Comparison of ENCODE assay signal across 16 mouse cellular contexts in genomic region chr12:85550435-85550834, GRCm38 (mm10). TPM values are rescaled to one million over a fixed set of nuclear protein-coding genes. Genes with fewer than 3 reads are reported as not detected.
"Had no signal": no experiment of that assay in that cellular context is flagged by ENCODE, and none has a peak within 500 bp of the region (broad histone marks: within the 10 kb centered on the region; RNA-seq: fewer than 3 reads in every experiment).

No protein-coding gene starts in this region.

- H3K27ac ChIP-seq: kidney, postnatal 0 days; limb, embryonic 10.5 days; limb, embryonic 13.5 days; liver, embryonic 12.5 days; liver, embryonic 15.5 days; macrophage; midbrain, embryonic 12.5 days; midbrain, embryonic 15.5 days; neural tube, embryonic 13.5 days had no signal

- ATAC-seq: intestine, embryonic 16.5 days; liver, embryonic 12.5 days; midbrain, embryonic 15.5 days had no signal

- H3K27me3 ChIP-seq: limb, embryonic 13.5 days; liver, embryonic 12.5 days; liver, embryonic 15.5 days; midbrain, embryonic 12.5 days; midbrain, embryonic 15.5 days; neural tube, embryonic 13.5 days had no signal

- H3K36me3 ChIP-seq: limb, embryonic 10.5 days; limb, embryonic 13.5 days; liver, embryonic 12.5 days; liver, embryonic 15.5 days; midbrain, embryonic 12.5 days; midbrain, embryonic 15.5 days; neural tube, embryonic 13.5 days had no signal

- H3K4me1 ChIP-seq: liver, embryonic 12.5 days; liver, embryonic 15.5 days; midbrain, embryonic 12.5 days had no signal

- DNase-seq: kidney, adult 2 months; kidney, postnatal 36 days; liver; lung, adult 2 months; lung, postnatal 14 days; thymus, postnatal 25 days had no signal

- H3K4me3 ChIP-seq: limb, embryonic 10.5 days; limb, embryonic 13.5 days; liver, embryonic 12.5 days; liver, embryonic 15.5 days; midbrain, embryonic 12.5 days; midbrain, embryonic 15.5 days; neural tube, embryonic 13.5 days had no signal

- H3K9me3 ChIP-seq: limb, embryonic 10.5 days; limb, embryonic 13.5 days; liver, embryonic 12.5 days; liver, embryonic 15.5 days; midbrain, embryonic 12.5 days; midbrain, embryonic 15.5 days; neural tube, embryonic 13.5 days had no signal

RNA-seq across cellular contexts. Expression of gene Jdp2, which starts 48.4 kb away (rescaled TPM):
- polyA plus RNA-seq: limb, embryonic 10.5 days had no signal
